Mouse (Mus musculus) limb, embryonic 14.5 days (tissue): ENCODE measurements around the gene Rpap1. TPM values are rescaled to one million over a fixed set of nuclear protein-coding genes. Genes with fewer than 3 reads are reported as not detected.
"Not testable (repeated sequence)": the region's sequence is repeated elsewhere in the genome, so short reads cannot be mapped to it uniquely, and the experiment has no call there.

Experiments
- ATAC-seq: fragments of 200-750 bp; cut with Nextera tagmentation; 2 replicates; pipeline ENCODE4 v1.8.0; 2017; ENCODE audit warnings: low read depth, moderate number of reproducible peaks, moderate TSS enrichment; ENCODE audit not compliant: low FRiP score
- DNase-seq: peaks from one replicate; pipeline ENCODE4 v3.0.0-alpha.2; 2015; ENCODE audit warnings: low spot score
- H3K27ac ChIP-seq: fragments of 300-500 bp; sonication (generic); replicated peaks from 2 replicates; pipeline ENCODE4 v1.5.1; 2014; ENCODE audit warnings: low read depth, mild to moderate bottlenecking, low read length, moderate library complexity, mixed read lengths
- H3K27me3 ChIP-seq: fragments of 300-500 bp; sonication (generic); 2 replicates; pipeline ENCODE4 v1.6.1; 2014; ENCODE audit warnings: low read length, mixed read lengths; ENCODE audit not compliant: control insufficient read depth, insufficient read depth
- H3K36me3 ChIP-seq: fragments of 300-500 bp; sonication (generic); 2 replicates; pipeline ENCODE4 v1.6.1; 2014; ENCODE audit warnings: mild to moderate bottlenecking, low read length, moderate library complexity, mixed read lengths; ENCODE audit not compliant: control insufficient read depth, insufficient read depth
- H3K4me1 ChIP-seq: fragments of 300-500 bp; sonication (generic); 2 replicates; pipeline ENCODE4 v1.6.1; 2014; ENCODE audit warnings: antibody characterized with exemption, low read length, mixed read lengths; ENCODE audit not compliant: control insufficient read depth, insufficient read depth
- H3K4me2 ChIP-seq: fragments of 300-500 bp; sonication (generic); replicated peaks from 2 replicates; pipeline ENCODE4 v1.6.1; 2014; ENCODE audit warnings: low read depth, mild to moderate bottlenecking, low read length, moderate library complexity; ENCODE audit not compliant: severe bottlenecking
- H3K4me3 ChIP-seq: fragments of 300-500 bp; sonication (generic); replicated peaks from 2 replicates; pipeline ENCODE4 v1.5.1; 2014; ENCODE audit warnings: low read length
- H3K9ac ChIP-seq: fragments of 300-500 bp; sonication (generic); 2 replicates; pipeline ENCODE4 v1.6.1; 2014; ENCODE audit warnings: mild to moderate bottlenecking, low read depth, low read length, moderate library complexity; ENCODE audit not compliant: severe bottlenecking
- H3K9me3 ChIP-seq: fragments of 300-500 bp; sonication (generic); 2 replicates; pipeline ENCODE4 v1.6.1; 2016; ENCODE audit warnings: low read length; ENCODE audit not compliant: control insufficient read depth
- POLR2A ChIP-seq: fragments of 200-500 bp; IDR thresholded peaks from 2 replicates; pipeline ENCODE4 v1.8.0; 2012; ENCODE audit warnings: inconsistent platforms, mild to moderate bottlenecking, moderate library complexity, borderline replicate concordance; ENCODE audit not compliant: insufficient read depth, insufficient read length; ENCODE audit errors: extremely low read depth
- WGBS: fragments of 180-500 bp; shearing (Covaris S2); extraction: QIAGEN DNeasy Blood & Tissue Kit; methylation state at CpG from one replicate; pipeline ENCODE4 v1.1.7; 2014; 5-methylcytosine and 5-hydroxymethylcytosine counted together
- polyA plus RNA-seq, 2 experiments: library from polyadenylated mRNA; depleted of rRNA in 1 of 2; stranded (reverse) in 1 of 2; unstranded in 1 of 2; fragments of >200 nt; fragmentation: Nextera tagmentation in 1 of 2; extraction: Ambion mirVana in 1 of 2; gene quantifications; 2 replicates each; pipeline versions ENCODE4 v1.2.1 to v1.2.3; 2012 to 2014

The Rpap1 gene
- polyA plus RNA-seq, 2 experiments: 22.5 to 27.7 TPM

GRCm38 (mm10) chr2:119737124-119737523, 50.2 kb downstream of the Rpap1 start:
- H3K36me3 ChIP-seq: peaks cover 30% of the 10 kb centered on the region
- no peak for ATAC-seq
- no peak overlapping the region for H3K4me2 ChIP-seq
- H3K4me3 ChIP-seq: no peak overlapping the region; the same call in 1 of the 2 replicates
- peaks cover 7% of the 10 kb centered on the region; the same call in 1 of the 2 replicates for H3K27me3 ChIP-seq
- 14% methylated on average over 12 of the region's 12 CpGs for WGBS
- H3K9ac ChIP-seq: no peak overlapping the region
- DNase-seq: no peak
- H3K4me1 ChIP-seq: 0 out of 2 replicates have a peak, but pooled peaks cover 4% of the 10 kb centered on the region
- no peaks in the 10 kb centered on the region for H3K9me3 ChIP-seq
- no peak for TF ChIP-seq POLR2A
- H3K27ac ChIP-seq: no peak overlapping the region

GRCm38 (mm10) chr2:119730735-119731134, 56.6 kb downstream of the Rpap1 start:
- Histone ChIP-seq H3K9me3 (no peaks in the 10 kb centered on the region), H3K27me3 (no peaks in the 10 kb centered on the region), H3K9ac (no peak overlapping the region), H3K4me3 (no peak overlapping the region), H3K4me1 (no peaks in the 10 kb centered on the region), H3K27ac (no peak overlapping the region), H3K36me3 (peaks cover 93% of the 10 kb centered on the region), H3K4me2 (no peak overlapping the region)
- DNase-seq (no peak), ATAC-seq (no peak)
- TF ChIP-seq POLR2A: no peak
- WGBS: 82% methylated on average over 4 of the region's 4 CpGs

GRCm38 (mm10) chr2:119727762-119728416, 59.4 kb downstream of the Rpap1 start:
- Histone ChIP-seq H3K4me1 (no peaks in the 10 kb centered on the region), H3K27me3 (no peaks in the 10 kb centered on the region), H3K9ac (no peak overlapping the region), H3K9me3 (no peaks in the 10 kb centered on the region), H3K36me3 (peaks cover 94% of the 10 kb centered on the region), H3K4me3 (no peak overlapping the region), H3K27ac (no peak overlapping the region), H3K4me2 (no peak overlapping the region)
- DNase-seq (no peak), ATAC-seq (no peak)
- 89% methylated on average over 3 of the region's 3 CpGs for WGBS
- no peak for TF ChIP-seq POLR2A

- Histone ChIP-seq H3K27ac (no peak overlapping the region), H3K36me3 (peaks cover 88% of the 10 kb centered on the region), H3K4me2 (no peak overlapping the region), H3K4me1 (no peaks in the 10 kb centered on the region), H3K9me3 (no peaks in the 10 kb centered on the region), H3K4me3 (no peak overlapping the region), H3K9ac (no peak overlapping the region), H3K27me3 (no peaks in the 10 kb centered on the region)
- TF ChIP-seq POLR2A: no peak
- 97% methylated on average over 8 of the region's 8 CpGs for WGBS
- no peak for ATAC-seq
- DNase-seq: no peak
Observed at GRCm38 (mm10) chr2:119721070-119721469, 66.3 kb downstream of the Rpap1 start.

- H3K9ac ChIP-seq, ATAC-seq, H3K4me3 ChIP-seq, H3K27me3 ChIP-seq, H3K4me1 ChIP-seq, H3K9me3 ChIP-seq, H3K4me2 ChIP-seq, DNase-seq, H3K27ac ChIP-seq: not testable (repeated sequence)
- 91% methylated on average over 2 of the region's 2 CpGs for WGBS
- H3K36me3 ChIP-seq: peaks cover 84% of the 10 kb centered on the region
Observed at GRCm38 (mm10) chr2:119715868-119716267, 71.5 kb downstream of the Rpap1 start.

Other genes starting within 250 kb of the Rpap1 start
- gene Exd1, start 239.9 kb downstream of the Rpap1 start, polyA plus RNA-seq (2012; rRNA removed): 0.12 and 0.19 TPM in 2 replicates
- gene Exd1, start 239.9 kb downstream of the Rpap1 start, polyA plus RNA-seq (2014; fragmentation: Nextera tagmentation; extraction: Ambion mirVana): 0.12 and 0.39 TPM in 2 replicates
- 53.8 and 61.7 TPM in 2 replicates for gene Chp1, start 239.8 kb downstream of the Rpap1 start, polyA plus RNA-seq (2012; rRNA removed)
- gene Chp1, start 239.8 kb downstream of the Rpap1 start, polyA plus RNA-seq (2014; fragmentation: Nextera tagmentation; extraction: Ambion mirVana): 55.6 and 64.4 TPM in 2 replicates
- 24.3 and 37.8 TPM in 2 replicates for gene Nusap1, start 169.2 kb downstream of the Rpap1 start, polyA plus RNA-seq (2012; rRNA removed)
- gene Nusap1, start 169.2 kb downstream of the Rpap1 start, polyA plus RNA-seq (2014; fragmentation: Nextera tagmentation; extraction: Ambion mirVana): 51.9 and 58.6 TPM in 2 replicates
- 19.6 and 19.8 TPM in 2 replicates for gene Oip5, start 169.1 kb downstream of the Rpap1 start, polyA plus RNA-seq (2012; rRNA removed)
- 16.3 and 16.6 TPM in 2 replicates for gene Oip5, start 169.1 kb downstream of the Rpap1 start, polyA plus RNA-seq (2014; fragmentation: Nextera tagmentation; extraction: Ambion mirVana)
- gene Ndufaf1, start 124.7 kb downstream of the Rpap1 start, polyA plus RNA-seq (2012; rRNA removed): 14.6 and 18.8 TPM in 2 replicates
- 41.9 and 44.0 TPM in 2 replicates for gene Ndufaf1, start 124.7 kb downstream of the Rpap1 start, polyA plus RNA-seq (2014; fragmentation: Nextera tagmentation; extraction: Ambion mirVana)
- gene Rtf1, start 112.5 kb downstream of the Rpap1 start, polyA plus RNA-seq (2012; rRNA removed): 30.0 and 32.3 TPM in 2 replicates
- 33.2 and 33.7 TPM in 2 replicates for gene Rtf1, start 112.5 kb downstream of the Rpap1 start, polyA plus RNA-seq (2014; fragmentation: Nextera tagmentation; extraction: Ambion mirVana)
- gene Itpka, start 45.2 kb downstream of the Rpap1 start, polyA plus RNA-seq (2012; rRNA removed): 0.50 and 0.54 TPM in 2 replicates
- 0.28 and 0.52 TPM in 2 replicates for gene Itpka, start 45.2 kb downstream of the Rpap1 start, polyA plus RNA-seq (2014; fragmentation: Nextera tagmentation; extraction: Ambion mirVana)
- gene Ltk, start 27.1 kb downstream of the Rpap1 start, polyA plus RNA-seq (2012; rRNA removed): 0.12 and 0.13 TPM in 2 replicates
- 0.10 TPM in 1 of 2 replicates, not detected in the other for gene Ltk, start 27.1 kb downstream of the Rpap1 start, polyA plus RNA-seq (2014; fragmentation: Nextera tagmentation; extraction: Ambion mirVana)
- 44.2 and 49.9 TPM in 2 replicates for gene Tyro3, start 10.2 kb upstream of the Rpap1 start, polyA plus RNA-seq (2012; rRNA removed)
- gene Tyro3, start 10.2 kb upstream of the Rpap1 start, polyA plus RNA-seq (2014; fragmentation: Nextera tagmentation; extraction: Ambion mirVana): 28.5 and 31.7 TPM in 2 replicates
- gene Mga, start 109.7 kb upstream of the Rpap1 start, polyA plus RNA-seq (2012; rRNA removed): 27.3 and 30.9 TPM in 2 replicates
- gene Mga, start 109.7 kb upstream of the Rpap1 start, polyA plus RNA-seq (2014; fragmentation: Nextera tagmentation; extraction: Ambion mirVana): 38.4 and 42.3 TPM in 2 replicates
- gene Mapkbp1, start 185.2 kb upstream of the Rpap1 start, polyA plus RNA-seq (2012; rRNA removed): 26.2 and 33.1 TPM in 2 replicates
- gene Mapkbp1, start 185.2 kb upstream of the Rpap1 start, polyA plus RNA-seq (2014; fragmentation: Nextera tagmentation; extraction: Ambion mirVana): 4.2 and 4.9 TPM in 2 replicates
- 20.2 and 24.9 TPM in 2 replicates for gene Jmjd7, start 239.9 kb upstream of the Rpap1 start, polyA plus RNA-seq (2012; rRNA removed)
- gene Jmjd7, start 239.9 kb upstream of the Rpap1 start, polyA plus RNA-seq (2014; fragmentation: Nextera tagmentation; extraction: Ambion mirVana): 26.1 and 28.2 TPM in 2 replicates
- gene Gm28042, start 240.0 kb upstream of the Rpap1 start, polyA plus RNA-seq (2012; rRNA removed): 19.5 and 26.1 TPM in 2 replicates
- 3.0 and 4.6 TPM in 2 replicates for gene Gm28042, start 240.0 kb upstream of the Rpap1 start, polyA plus RNA-seq (2014; fragmentation: Nextera tagmentation; extraction: Ambion mirVana)
- 21.9 and 22.8 TPM in 2 replicates for gene Pla2g4b, start 245.9 kb upstream of the Rpap1 start, polyA plus RNA-seq (2012; rRNA removed)
- gene Pla2g4b, start 245.9 kb upstream of the Rpap1 start, polyA plus RNA-seq (2014; fragmentation: Nextera tagmentation; extraction: Ambion mirVana): 1.7 and 1.9 TPM in 2 replicates